Mouse (Mus musculus) liver, adult 2 months (tissue): Measurements from ENCODE around the gene Actr2.

Experiments
- CTCF ChIP-seq: fragments of 200-500 bp; IDR thresholded peaks from 2 replicates; pipeline ENCODE4 v1.5.1; 2011; ENCODE audit warnings: low read depth, low read length, control low read depth
- POLR2A ChIP-seq: fragments of 200-500 bp; IDR thresholded peaks from 2 replicates; pipeline ENCODE4 v1.6.1; 2011; ENCODE audit warnings: low read length, control low read depth; ENCODE audit not compliant: insufficient read depth; ENCODE audit errors: extremely low read depth

GRCm38 (mm10) chr11:20066106-20066505, 46.6 kb downstream of the Actr2 start:
- no peak for TF ChIP-seq CTCF
- TF ChIP-seq POLR2A: no peak
